Mouse (Mus musculus) G1E (cell line): ENCODE results near the gene Haus8.

Experiments
- CTCF ChIP-seq: IDR thresholded peaks from 2 replicates; pipeline ENCODE4 v1.5.1; 2012; ENCODE audit warnings: low read depth, low read length, inconsistent platforms, mixed read lengths
- POLR2AphosphoS5 ChIP-seq: IDR thresholded peaks from 2 replicates; pipeline ENCODE4 v1.6.1; 2012; ENCODE audit warnings: low read depth, low read length, inconsistent platforms; ENCODE audit not compliant: insufficient replicate concordance

GRCm38 (mm10) chr8:71305988-71306387, 33.3 kb upstream of the Haus8 start:
- TF ChIP-seq CTCF (no peak), POLR2AphosphoS5 (no peak)
